Mouse (Mus musculus) bone marrow macrophage, adult 2 months (primary cell): ENCODE results near the gene Zswim1.

Experiments used
- CTCF ChIP-seq: IDR thresholded peaks from 2 replicates; pipeline ENCODE4 v1.5.1; 2012; ENCODE audit warnings: low read depth, mild to moderate bottlenecking, low read length, moderate library complexity
- POLR2A ChIP-seq: IDR thresholded peaks from 2 replicates; pipeline ENCODE4 v1.6.1; 2012; ENCODE audit warnings: mild to moderate bottlenecking, low read depth, low read length, borderline replicate concordance

- TF ChIP-seq POLR2A (no peak), CTCF (no peak; the same call in 1 of the 2 replicates)
Observed at GRCm38 (mm10) chr2:164864593-164864992, 42.1 kb downstream of the Zswim1 start.
